Mouse (Mus musculus): ENCODE data around the gene Ambra1. TPM values are rescaled to one million over a fixed set of nuclear protein-coding genes. Genes with fewer than 3 reads are reported as not detected.

Ambra1 gene
- polyA plus RNA-seq, 1 experiment from 2014 or later: 16.1 TPM

DNA sequence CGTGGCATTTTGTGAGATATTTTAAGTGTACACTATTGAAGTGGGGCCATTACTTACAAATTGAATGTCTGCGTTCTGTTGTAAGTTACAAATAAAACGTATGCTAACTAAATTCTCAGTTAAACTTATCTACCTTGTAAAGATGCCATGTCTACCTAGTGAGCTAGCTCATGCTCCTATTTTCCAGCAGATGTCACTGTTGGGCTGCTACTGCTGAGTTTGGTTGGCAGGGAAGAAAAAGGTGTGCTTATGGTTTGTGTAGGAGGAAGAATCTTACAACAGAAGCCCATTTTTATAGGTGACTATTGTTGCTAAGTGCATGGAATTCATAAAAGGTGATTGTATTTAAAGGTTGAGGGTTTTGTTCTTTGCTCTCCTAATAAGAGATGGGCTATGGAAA, 49.2 kb downstream of the Ambra1 start:
- H3K4me1 ChIP-seq (replicated peaks; ENCODE audit: control insufficient read depth, insufficient read depth, low read length): no peaks in the 10 kb centered on the region
- H3K27me3 ChIP-seq (ENCODE audit: control insufficient read depth, insufficient read depth, low read depth, low read length): no peaks in the 10 kb centered on the region
- H3K27ac ChIP-seq (ENCODE audit: low read length): no peak overlapping the region
- H3K9ac ChIP-seq (ENCODE audit: low read length): no peak overlapping the region
- 71% methylated on average over 3 of the region's 3 CpGs for WGBS
- no peaks in the 10 kb centered on the region; the same call in 1 of the 2 replicates for H3K36me3 ChIP-seq (ENCODE audit: control insufficient read depth, insufficient read depth, low read length)
- no peak for ATAC-seq (ENCODE audit: low read depth)
- H3K9me3 ChIP-seq (ENCODE audit: control insufficient read depth, low read length): no peaks in the 10 kb centered on the region
- H3K4me2 ChIP-seq (ENCODE audit: low read depth, low read length): no peak overlapping the region
- H3K4me3 ChIP-seq (ENCODE audit: low read length): no peak overlapping the region

DNA sequence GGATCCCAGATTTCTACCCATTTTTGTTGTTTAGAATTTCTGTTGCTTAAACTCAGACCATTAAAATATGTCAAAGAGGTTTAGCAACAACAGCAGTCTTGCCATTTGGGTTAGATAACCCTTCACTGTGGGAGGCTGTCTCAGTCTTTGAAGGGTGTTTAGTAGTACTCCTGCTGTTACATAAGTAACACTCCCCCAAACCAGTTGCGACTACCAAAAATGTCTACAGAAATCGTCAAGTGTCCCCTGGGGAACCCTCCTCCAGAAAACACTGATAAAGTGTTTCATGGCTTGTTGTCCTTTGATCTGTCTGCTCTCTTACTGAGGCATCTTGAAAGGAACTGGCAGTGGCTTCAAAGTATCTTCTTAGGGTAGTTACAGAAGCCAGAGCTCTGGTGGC, 61.7 kb downstream of the Ambra1 start:
- H3K27me3 ChIP-seq (ENCODE audit: control insufficient read depth, insufficient read depth, low read depth, low read length): no peaks in the 10 kb centered on the region
- 28% methylated on average over 2 of the region's 2 CpGs for WGBS
- ATAC-seq (ENCODE audit: low read depth): no peak

DNA sequence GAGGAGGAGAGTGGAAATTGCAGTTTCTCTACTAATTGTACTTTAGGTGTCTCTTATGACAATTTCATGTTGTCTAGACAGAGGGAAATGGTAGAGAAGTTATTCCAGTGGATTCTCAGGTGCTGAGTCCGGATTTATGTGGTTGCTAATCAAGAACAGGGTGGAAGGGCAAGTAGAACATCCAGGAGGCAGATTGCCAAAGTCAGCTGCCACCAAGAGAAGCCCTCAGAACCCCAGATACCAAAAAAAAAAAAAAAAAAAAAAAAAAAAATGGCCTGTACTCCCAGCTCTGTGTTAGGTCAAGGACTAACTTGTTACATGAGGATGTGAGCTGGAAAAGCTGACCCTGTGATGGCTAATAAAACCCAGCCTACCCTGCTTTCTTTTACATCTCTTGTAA, 62.4 kb downstream of the Ambra1 start:
- Histone ChIP-seq H3K9ac (ENCODE audit: low read length) (no peak overlapping the region), H3K36me3 (ENCODE audit: control insufficient read depth, insufficient read depth, low read length) (no peaks in the 10 kb centered on the region), H3K4me3 (ENCODE audit: low read length) (no peak overlapping the region), H3K4me2 (ENCODE audit: low read depth, low read length) (no peak overlapping the region), H3K27me3 (ENCODE audit: control insufficient read depth, insufficient read depth, low read depth, low read length) (no peaks in the 10 kb centered on the region), H3K27ac (ENCODE audit: low read length) (no peak overlapping the region), H3K9me3 (ENCODE audit: control insufficient read depth, low read length) (no peaks in the 10 kb centered on the region), H3K4me1 (replicated peaks; ENCODE audit: control insufficient read depth, insufficient read depth, low read length) (no peaks in the 10 kb centered on the region)
- no peak for ATAC-seq (ENCODE audit: low read depth)
- WGBS: 86% methylated on average over 1 of the region's 1 CpGs

More for the DNA sequence above, 61.7 kb downstream of the Ambra1 start:
- Histone ChIP-seq H3K36me3 (ENCODE audit: control insufficient read depth, insufficient read depth, low read length) (no peaks in the 10 kb centered on the region), H3K27ac (ENCODE audit: low read length) (no peak overlapping the region), H3K4me2 (ENCODE audit: low read depth, low read length) (no peak overlapping the region), H3K4me3 (ENCODE audit: low read length) (no peak overlapping the region), H3K9ac (ENCODE audit: low read length) (no peak overlapping the region), H3K4me1 (replicated peaks; ENCODE audit: control insufficient read depth, insufficient read depth, low read length) (no peaks in the 10 kb centered on the region), H3K9me3 (ENCODE audit: control insufficient read depth, low read length) (no peaks in the 10 kb centered on the region)

DNA sequence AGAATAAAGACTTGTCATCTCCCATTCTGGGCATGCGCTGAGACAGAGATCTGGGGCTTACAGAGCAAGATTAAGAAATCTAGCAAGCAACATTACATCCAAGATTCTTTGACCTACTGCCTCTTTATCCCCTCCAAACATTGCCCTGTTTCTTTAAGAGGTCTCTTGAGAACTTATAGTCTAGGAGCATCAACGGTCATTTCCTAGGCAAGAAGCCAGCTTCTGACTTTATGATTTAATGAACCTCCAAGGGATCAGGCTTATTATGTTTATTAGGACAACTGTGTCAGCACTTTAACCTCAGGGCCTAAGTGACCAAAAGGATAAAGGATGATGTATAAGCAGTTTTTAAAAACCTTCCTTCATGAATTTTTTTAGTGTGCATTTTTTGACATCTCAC, 64.5 kb downstream of the Ambra1 start:
- no peak overlapping the region for H3K4me2 ChIP-seq (ENCODE audit: low read depth, low read length)
- H3K9me3 ChIP-seq (ENCODE audit: control insufficient read depth, low read length): no peaks in the 10 kb centered on the region
- H3K4me1 ChIP-seq (replicated peaks; ENCODE audit: control insufficient read depth, insufficient read depth, low read length): no peaks in the 10 kb centered on the region
- no peaks in the 10 kb centered on the region for H3K27me3 ChIP-seq (ENCODE audit: control insufficient read depth, insufficient read depth, low read depth, low read length)
- H3K36me3 ChIP-seq (ENCODE audit: control insufficient read depth, insufficient read depth, low read length): no peaks in the 10 kb centered on the region
- no peak overlapping the region for H3K9ac ChIP-seq (ENCODE audit: low read length)
- WGBS: 35% methylated on average over 2 of the region's 2 CpGs
- peak; percentile 31; the same call in 1 of the 2 replicates for ATAC-seq (ENCODE audit: low read depth)
- H3K4me3 ChIP-seq (ENCODE audit: low read length): no peak overlapping the region
- no peak overlapping the region for H3K27ac ChIP-seq (ENCODE audit: low read length)

- H3K9me3 ChIP-seq (ENCODE audit: control insufficient read depth, low read length): no peaks in the 10 kb centered on the region
- whole genome bisulfite sequencing: 60% methylated on average over 3 of the region's 3 CpGs
- ATAC-seq (ENCODE audit: low read depth): no peak
- H3K9ac ChIP-seq (ENCODE audit: low read length): no peak overlapping the region
- H3K4me3 ChIP-seq (ENCODE audit: low read length): no peak overlapping the region
- no peak overlapping the region for H3K27ac ChIP-seq (ENCODE audit: low read length)
- no peaks in the 10 kb centered on the region for H3K36me3 ChIP-seq (ENCODE audit: control insufficient read depth, insufficient read depth, low read length)
- H3K4me2 ChIP-seq (ENCODE audit: low read depth, low read length): no peak overlapping the region
- no peaks in the 10 kb centered on the region for H3K4me1 ChIP-seq (replicated peaks; ENCODE audit: control insufficient read depth, insufficient read depth, low read length)
- no peaks in the 10 kb centered on the region for H3K27me3 ChIP-seq (ENCODE audit: control insufficient read depth, insufficient read depth, low read depth, low read length)
These were observed 65.2 kb downstream of the Ambra1 start for GRCm38 (mm10) chr2:91795091-91795490.

- Histone ChIP-seq H3K9me3 (ENCODE audit: control insufficient read depth, low read length) (no peaks in the 10 kb centered on the region), H3K27ac (ENCODE audit: low read length) (no peak overlapping the region), H3K4me3 (ENCODE audit: low read length) (no peak overlapping the region), H3K4me2 (ENCODE audit: low read depth, low read length) (no peak overlapping the region), H3K27me3 (ENCODE audit: control insufficient read depth, insufficient read depth, low read depth, low read length) (no peaks in the 10 kb centered on the region), H3K9ac (ENCODE audit: low read length) (no peak overlapping the region), H3K36me3 (ENCODE audit: control insufficient read depth, insufficient read depth, low read length) (peaks cover 11% of the 10 kb centered on the region), H3K4me1 (replicated peaks; ENCODE audit: control insufficient read depth, insufficient read depth, low read length) (no peaks in the 10 kb centered on the region)
- 92% methylated on average over 6 of the region's 6 CpGs for WGBS
- ATAC-seq (ENCODE audit: low read depth): no peak
These were observed 81.5 kb downstream of the Ambra1 start for GRCm38 (mm10) chr2:91811433-91811832.

GRCm38 (mm10) chr2:91816741-91817140, 86.8 kb downstream of the Ambra1 start:
- ATAC-seq (ENCODE audit: low read depth): no peak
- H3K4me1 ChIP-seq (replicated peaks; ENCODE audit: control insufficient read depth, insufficient read depth, low read length): no peaks in the 10 kb centered on the region
- H3K27ac ChIP-seq (ENCODE audit: low read length): no peak overlapping the region
- no peaks in the 10 kb centered on the region for H3K36me3 ChIP-seq (ENCODE audit: control insufficient read depth, insufficient read depth, low read length)
- no peaks in the 10 kb centered on the region for H3K9me3 ChIP-seq (ENCODE audit: control insufficient read depth, low read length)
- H3K4me2 ChIP-seq (ENCODE audit: low read depth, low read length): no peak overlapping the region
- no peak overlapping the region for H3K4me3 ChIP-seq (ENCODE audit: low read length)
- H3K9ac ChIP-seq (ENCODE audit: low read length): no peak overlapping the region
- H3K27me3 ChIP-seq (ENCODE audit: control insufficient read depth, insufficient read depth, low read depth, low read length): no peaks in the 10 kb centered on the region

GRCm38 (mm10) chr2:91832227-91832626, 102.3 kb downstream of the Ambra1 start:
- Histone ChIP-seq H3K4me3 (ENCODE audit: low read length) (no peak overlapping the region), H3K4me1 (replicated peaks; ENCODE audit: control insufficient read depth, insufficient read depth, low read length) (no peaks in the 10 kb centered on the region), H3K27ac (ENCODE audit: low read length) (no peak overlapping the region), H3K4me2 (ENCODE audit: low read depth, low read length) (no peak overlapping the region), H3K9me3 (ENCODE audit: control insufficient read depth, low read length) (no peaks in the 10 kb centered on the region), H3K36me3 (ENCODE audit: control insufficient read depth, insufficient read depth, low read length) (no peaks in the 10 kb centered on the region), H3K9ac (ENCODE audit: low read length) (no peak overlapping the region), H3K27me3 (ENCODE audit: control insufficient read depth, insufficient read depth, low read depth, low read length) (no peaks in the 10 kb centered on the region)
- no peak for ATAC-seq (ENCODE audit: low read depth)

- WGBS: 80% methylated on average over 1 of the region's 1 CpGs
- Histone ChIP-seq H3K36me3 (ENCODE audit: control insufficient read depth, insufficient read depth, low read length) (no peaks in the 10 kb centered on the region), H3K27ac (ENCODE audit: low read length) (no peak overlapping the region)
These were observed 104.3 kb downstream of the Ambra1 start for GRCm38 (mm10) chr2:91834272-91834671.

DNA sequence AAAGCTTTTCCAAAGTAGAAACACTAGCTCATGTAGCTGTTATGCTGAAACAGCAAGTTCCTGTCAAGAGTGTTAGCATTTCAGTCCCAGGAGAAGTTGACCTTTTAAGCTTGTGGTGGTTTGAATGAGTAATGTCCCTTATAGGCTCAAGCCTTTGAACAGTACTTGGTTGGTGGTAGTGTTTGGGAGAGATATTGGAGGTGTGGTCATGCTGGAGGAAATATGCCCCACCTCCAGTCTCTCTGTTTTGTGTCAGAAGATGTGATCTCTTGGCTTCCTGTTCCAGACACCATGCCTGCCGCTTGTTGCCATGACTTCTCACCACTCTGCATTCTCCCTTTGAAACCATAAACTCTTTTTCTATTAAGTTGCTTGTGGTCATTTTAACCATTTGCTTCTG, 105.1 kb downstream of the Ambra1 start:
- H3K36me3 ChIP-seq (ENCODE audit: control insufficient read depth, insufficient read depth, low read length): no peaks in the 10 kb centered on the region
- 67% methylated on average over 1 of the region's 1 CpGs for WGBS
- no peaks in the 10 kb centered on the region for H3K27me3 ChIP-seq (ENCODE audit: control insufficient read depth, insufficient read depth, low read depth, low read length)
- no peak overlapping the region for H3K9ac ChIP-seq (ENCODE audit: low read length)
- no peak overlapping the region for H3K27ac ChIP-seq (ENCODE audit: low read length)
- H3K9me3 ChIP-seq (ENCODE audit: control insufficient read depth, low read length): no peaks in the 10 kb centered on the region
- H3K4me3 ChIP-seq (ENCODE audit: low read length): no peak overlapping the region
- no peak overlapping the region for H3K4me2 ChIP-seq (ENCODE audit: low read depth, low read length)
- no peak for ATAC-seq (ENCODE audit: low read depth)
- H3K4me1 ChIP-seq (replicated peaks; ENCODE audit: control insufficient read depth, insufficient read depth, low read length): no peaks in the 10 kb centered on the region

More at GRCm38 (mm10) chr2:91834272-91834671, 104.3 kb downstream of the Ambra1 start:
- Histone ChIP-seq H3K9ac (ENCODE audit: low read length) (no peak overlapping the region), H3K27me3 (ENCODE audit: control insufficient read depth, insufficient read depth, low read depth, low read length) (no peaks in the 10 kb centered on the region), H3K9me3 (ENCODE audit: control insufficient read depth, low read length) (no peaks in the 10 kb centered on the region), H3K4me3 (ENCODE audit: low read length) (no peak overlapping the region), H3K4me1 (replicated peaks; ENCODE audit: control insufficient read depth, insufficient read depth, low read length) (no peaks in the 10 kb centered on the region), H3K4me2 (ENCODE audit: low read depth, low read length) (no peak overlapping the region)
- ATAC-seq (ENCODE audit: low read depth): no peak
